Mouse (Mus musculus) hindbrain, embryonic 11.5 days (tissue): ENCODE results near the gene Lect2. TPM values are rescaled to one million over a fixed set of nuclear protein-coding genes. Genes with fewer than 3 reads are reported as not detected.

Source experiments
- ATAC-seq: fragments of 200-750 bp; cut with Nextera tagmentation; 2 replicates; pipeline ENCODE4 v1.8.0; 2017; ENCODE audit warnings: mild to moderate bottlenecking, moderate TSS enrichment, moderate library complexity; ENCODE audit not compliant: low FRiP score
- DNase-seq: peaks from one replicate; pipeline ENCODE4 v3.0.0-alpha.2; 2015; ENCODE audit warnings: low spot score
- H3K27ac ChIP-seq: fragments of 300-500 bp; sonication (generic); 2 replicates; pipeline ENCODE4 v1.5.1; 2014; ENCODE audit warnings: mild to moderate bottlenecking, low read depth, low read length
- H3K27me3 ChIP-seq: fragments of 300-500 bp; sonication (generic); 2 replicates; pipeline ENCODE4 v1.6.1; 2014; ENCODE audit warnings: mild to moderate bottlenecking, low read length, moderate library complexity, mixed read lengths; ENCODE audit not compliant: control insufficient read depth, insufficient read depth
- H3K36me3 ChIP-seq: fragments of 300-500 bp; sonication (generic); 2 replicates; pipeline ENCODE4 v1.6.1; 2014; ENCODE audit warnings: mild to moderate bottlenecking, low read length, moderate library complexity, mixed read lengths; ENCODE audit not compliant: control insufficient read depth, insufficient read depth
- H3K4me1 ChIP-seq: fragments of 300-500 bp; sonication (generic); replicated peaks from 2 replicates; pipeline ENCODE4 v1.6.1; 2014; ENCODE audit warnings: low read length, mixed read lengths; ENCODE audit not compliant: control insufficient read depth, insufficient read depth
- H3K4me2 ChIP-seq: fragments of 300-500 bp; sonication (generic); replicated peaks from 2 replicates; pipeline ENCODE4 v1.6.1; 2014; ENCODE audit warnings: mild to moderate bottlenecking, low read depth, low read length
- H3K4me3 ChIP-seq: fragments of 300-500 bp; sonication (generic); 2 replicates; pipeline ENCODE4 v1.5.1; 2014; ENCODE audit warnings: low read depth, low read length
- H3K9ac ChIP-seq: fragments of 300-500 bp; sonication (generic); 2 replicates; pipeline ENCODE4 v1.6.1; 2014; ENCODE audit warnings: low read depth, low read length
- H3K9me3 ChIP-seq: fragments of 300-500 bp; sonication (generic); 2 replicates; pipeline ENCODE4 v1.6.1; 2016; ENCODE audit warnings: low read length; ENCODE audit not compliant: control insufficient read depth
- WGBS: fragments of 180-500 bp; shearing (Covaris S2); extraction: QIAGEN DNeasy Blood & Tissue Kit; methylation state at CpG from one replicate; pipeline ENCODE4 v1.1.7; 2014; 5-methylcytosine and 5-hydroxymethylcytosine counted together
- polyA plus RNA-seq: library from polyadenylated mRNA; unstranded; fragments of >200 nt; fragmentation: Nextera tagmentation; extraction: Ambion mirVana; gene quantifications from 2 replicates; pipeline ENCODE4 v1.2.1, GENCODE M21; 2014

The Lect2 gene
- polyA plus RNA-seq, 1 experiment from 2014 or later, result not detected

DNA sequence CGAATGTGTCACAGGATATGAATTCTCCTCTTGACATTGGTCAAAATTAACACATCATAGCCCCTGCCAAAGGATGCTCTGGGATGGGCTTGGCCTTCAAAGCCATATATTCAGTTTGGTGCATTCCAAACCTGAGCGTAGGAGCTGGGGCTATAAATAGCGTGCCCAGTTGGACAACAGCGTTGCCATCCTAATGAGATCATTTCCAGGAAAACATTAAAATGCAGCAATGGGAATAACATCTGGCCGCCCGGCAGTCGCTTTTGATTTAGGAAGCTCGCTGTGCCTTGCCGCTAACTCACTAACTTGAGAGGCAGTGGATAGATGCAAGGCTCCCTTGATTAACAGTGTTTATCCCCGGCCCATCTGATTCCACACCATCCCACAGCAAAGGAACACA lies 18.0 kb upstream of the Lect2 start:
- no peaks in the 10 kb centered on the region for H3K36me3 ChIP-seq
- H3K27ac ChIP-seq, result no peak overlapping the region
- H3K4me3 ChIP-seq, result no peak overlapping the region
- WGBS, result 73% methylated on average over 10 of the region's 10 CpGs
- no peaks in the 10 kb centered on the region for H3K27me3 ChIP-seq
- H3K9me3 ChIP-seq, result no peaks in the 10 kb centered on the region
- H3K9ac ChIP-seq, result no peak overlapping the region
- H3K4me1 ChIP-seq, result no peaks in the 10 kb centered on the region
- no peak overlapping the region for H3K4me2 ChIP-seq
- DNase-seq (no peak), ATAC-seq (no peak)

DNA sequence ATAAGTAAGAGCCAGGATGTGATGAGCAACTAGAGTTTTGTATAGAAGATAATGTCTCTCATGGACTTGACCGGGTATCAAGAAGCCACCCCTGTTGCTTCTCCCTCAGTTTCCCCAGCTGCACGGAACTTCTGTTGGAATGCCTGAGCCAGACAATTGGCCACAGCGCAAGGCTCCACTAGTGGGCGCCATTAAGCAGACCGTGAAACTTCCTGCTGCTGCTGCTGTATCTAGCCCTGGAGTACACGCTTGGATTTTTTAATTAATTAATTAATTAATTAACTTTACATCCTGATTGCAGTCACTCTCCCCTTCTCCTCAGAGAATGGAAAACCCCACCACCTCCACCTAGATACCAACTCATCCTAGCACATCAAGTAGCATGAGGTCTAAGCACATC lies 14.8 kb upstream of the Lect2 start:
- WGBS, result 34% methylated on average over 6 of the region's 6 CpGs
- DNase-seq (peak; percentile 57), ATAC-seq (no peak)
- H3K27ac ChIP-seq, result no peak overlapping the region
- H3K4me3 ChIP-seq, result no peak overlapping the region
- no peaks in the 10 kb centered on the region for H3K9me3 ChIP-seq
- H3K4me2 ChIP-seq, result no peak overlapping the region
- no peaks in the 10 kb centered on the region for H3K36me3 ChIP-seq
- no peaks in the 10 kb centered on the region for H3K27me3 ChIP-seq
- peaks cover 2% of the 10 kb centered on the region; the same call in 1 of the 2 replicates for H3K4me1 ChIP-seq
- H3K9ac ChIP-seq, result no peak overlapping the region

DNA sequence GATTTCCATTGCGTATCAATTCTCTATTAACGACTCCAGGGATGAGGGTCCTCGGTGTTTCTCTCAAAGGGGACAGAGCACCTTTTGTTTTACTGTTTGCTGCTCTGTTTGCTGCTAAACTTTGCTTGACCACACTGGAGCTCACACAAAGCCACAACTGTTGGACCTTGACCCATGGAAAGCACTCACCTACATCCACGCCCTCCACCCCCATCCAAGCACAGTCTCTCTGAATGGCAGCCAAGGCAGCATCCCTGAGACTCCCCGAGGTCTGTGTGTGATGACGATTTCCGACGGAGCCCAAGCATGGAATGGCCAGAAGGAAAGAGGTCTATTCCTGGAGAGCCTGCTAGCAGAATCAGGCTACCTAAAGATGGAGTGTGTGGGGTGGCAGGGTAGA lies 12.8 kb upstream of the Lect2 start:
- no peak overlapping the region for H3K4me3 ChIP-seq
- peaks cover 2% of the 10 kb centered on the region; the same call in 1 of the 2 replicates for H3K4me1 ChIP-seq
- H3K9me3 ChIP-seq, result no peaks in the 10 kb centered on the region
- no peak overlapping the region for H3K27ac ChIP-seq
- H3K9ac ChIP-seq, result no peak overlapping the region
- DNase-seq (no peak), ATAC-seq (no peak)
- H3K27me3 ChIP-seq, result no peaks in the 10 kb centered on the region
- 63% methylated on average over 8 of the region's 8 CpGs for WGBS
- no peaks in the 10 kb centered on the region for H3K36me3 ChIP-seq
- no peak overlapping the region for H3K4me2 ChIP-seq

- no peak for ATAC-seq
- Histone ChIP-seq H3K9ac (no peak overlapping the region), H3K27ac (no peak overlapping the region), H3K9me3 (no peaks in the 10 kb centered on the region), H3K4me1 (peaks cover 2% of the 10 kb centered on the region; the same call in 1 of the 2 replicates), H3K36me3 (no peaks in the 10 kb centered on the region), H3K4me3 (no peak overlapping the region), H3K4me2 (no peak overlapping the region), H3K27me3 (no peaks in the 10 kb centered on the region)
- no peak for DNase-seq
- WGBS, result 89% methylated on average over 6 of the region's 6 CpGs
Measured at GRCm38 (mm10) chr13:56559841-56560370, 11.6 kb upstream of the Lect2 start.

- H3K27ac ChIP-seq, result no peak overlapping the region
- no peak overlapping the region for H3K9ac ChIP-seq
- H3K4me1 ChIP-seq, result peaks cover 2% of the 10 kb centered on the region
- H3K27me3 ChIP-seq, result no peaks in the 10 kb centered on the region
- DNase-seq, result no peak
- H3K9me3 ChIP-seq, result no peaks in the 10 kb centered on the region
- ATAC-seq, result no peak
- WGBS, result 31% methylated on average over 3 of the region's 3 CpGs
- no peak overlapping the region for H3K4me2 ChIP-seq
- no peak overlapping the region for H3K4me3 ChIP-seq
- no peaks in the 10 kb centered on the region for H3K36me3 ChIP-seq
Measured at GRCm38 (mm10) chr13:56558811-56559210, 10.5 kb upstream of the Lect2 start.

- ATAC-seq (no peak), DNase-seq (no peak)
- WGBS, result 81% methylated on average over 3 of the region's 3 CpGs
- Histone ChIP-seq H3K27ac (no peak overlapping the region), H3K27me3 (no peaks in the 10 kb centered on the region), H3K4me2 (no peak overlapping the region), H3K4me1 (peaks cover 2% of the 10 kb centered on the region), H3K9ac (no peak overlapping the region), H3K36me3 (no peaks in the 10 kb centered on the region), H3K4me3 (no peak overlapping the region), H3K9me3 (no peaks in the 10 kb centered on the region)
Measured at GRCm38 (mm10) chr13:56556701-56557100, 8.4 kb upstream of the Lect2 start.

- ATAC-seq, result no peak
- H3K36me3 ChIP-seq, result no peaks in the 10 kb centered on the region
- H3K9ac ChIP-seq, result no peak overlapping the region
- no peaks in the 10 kb centered on the region for H3K9me3 ChIP-seq
- peaks cover 2% of the 10 kb centered on the region for H3K4me1 ChIP-seq
- peak; percentile 55 for DNase-seq
- no peak overlapping the region for H3K4me3 ChIP-seq
- H3K4me2 ChIP-seq, result no peak overlapping the region
- WGBS, result 10% methylated on average over 1 of the region's 1 CpGs
- no peak overlapping the region for H3K27ac ChIP-seq
- no peaks in the 10 kb centered on the region for H3K27me3 ChIP-seq
Measured at GRCm38 (mm10) chr13:56555957-56556356, 7.7 kb upstream of the Lect2 start.

- Histone ChIP-seq H3K9me3 (no peaks in the 10 kb centered on the region), H3K27me3 (no peaks in the 10 kb centered on the region), H3K4me2 (no peak overlapping the region), H3K4me1 (peaks cover 2% of the 10 kb centered on the region), H3K4me3 (no peak overlapping the region), H3K27ac (no peak overlapping the region), H3K36me3 (no peaks in the 10 kb centered on the region), H3K9ac (no peak overlapping the region)
- WGBS, result 4% methylated on average over 2 of the region's 2 CpGs
- ATAC-seq (peak; percentile 47; the same call in 1 of the 2 replicates), DNase-seq (peak; percentile 81)
Measured at GRCm38 (mm10) chr13:56554409-56554808, 6.1 kb upstream of the Lect2 start.

DNA sequence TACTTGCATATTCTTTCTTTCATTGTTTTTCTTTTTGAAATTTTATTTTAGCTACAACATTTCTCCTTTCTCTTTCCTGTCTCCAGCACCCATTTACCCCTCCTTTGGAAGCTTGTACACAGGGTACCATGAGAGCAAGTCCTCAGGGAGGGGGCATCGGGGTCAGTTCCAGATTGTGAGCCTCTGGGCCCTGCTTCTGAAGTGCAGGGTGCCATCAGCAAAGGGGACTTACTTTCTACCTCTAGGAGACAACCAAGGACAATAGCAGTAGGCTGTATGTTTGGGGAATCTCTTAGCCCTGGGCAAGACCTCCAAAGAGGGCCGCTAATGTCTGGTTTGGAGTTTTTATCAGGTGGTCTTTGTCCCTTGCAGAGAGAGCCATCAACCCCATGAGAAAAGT lies 5.6 kb upstream of the Lect2 start:
- Histone ChIP-seq H3K4me3 (no peak overlapping the region), H3K9me3 (no peaks in the 10 kb centered on the region), H3K4me1 (no peaks in the 10 kb centered on the region; the same call in 1 of the 2 replicates), H3K4me2 (no peak overlapping the region), H3K27ac (no peak overlapping the region), H3K27me3 (no peaks in the 10 kb centered on the region), H3K9ac (no peak overlapping the region), H3K36me3 (no peaks in the 10 kb centered on the region)
- ATAC-seq (no peak), DNase-seq (no peak)
- 51% methylated on average over 2 of the region's 2 CpGs for WGBS
